Mouse (Mus musculus) lung, adult 2 months (tissue): ENCODE measurements around the gene Thada.

ENCODE experiments used
- CTCF ChIP-seq: fragments of 200-500 bp; IDR thresholded peaks from 2 replicates; pipeline ENCODE4 v1.5.1; 2011; ENCODE audit warnings: mild to moderate bottlenecking, low read length, control low read depth; ENCODE audit not compliant: insufficient read depth
- POLR2A ChIP-seq: fragments of 200-500 bp; IDR thresholded peaks from 2 replicates; pipeline ENCODE4 v1.6.1; 2011; ENCODE audit warnings: low read depth, mild to moderate bottlenecking, control low read depth, low read length, borderline replicate concordance; ENCODE audit errors: extremely low read depth

DNA sequence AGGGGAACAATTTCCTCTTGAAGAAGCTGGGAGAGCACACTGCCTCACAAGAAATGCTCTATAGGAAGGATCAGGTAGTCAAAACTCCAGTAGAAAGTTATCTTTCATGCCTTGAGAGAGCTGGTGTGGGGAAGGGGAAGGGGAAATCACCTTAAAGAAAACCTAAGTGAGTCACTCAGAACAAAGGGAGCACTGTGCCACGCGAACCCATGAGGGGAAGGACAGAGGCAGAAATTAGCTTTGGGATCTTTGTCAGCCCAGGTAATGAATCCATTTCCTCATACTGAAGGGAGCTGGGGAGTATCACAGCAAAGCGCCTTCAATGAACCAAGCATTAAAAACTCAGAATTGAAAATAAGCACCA is 45.7 kb downstream of the Thada start:
- TF ChIP-seq POLR2A (no peak), CTCF (no peak)
